Mouse (Mus musculus): ENCODE data around the gene Gcn1l1. TPM values are rescaled to one million over a fixed set of nuclear protein-coding genes. Genes with fewer than 3 reads are reported as not detected.

Gene Gcn1l1
- polyA plus RNA-seq, 1 experiment = 67.7 TPM

GRCm38 (mm10) chr5:115670406-115670805, 105.4 kb downstream of the Gcn1l1 start:
- Histone ChIP-seq H3K4me3 (ENCODE audit: control insufficient read depth, low read depth, low read length) (no peak overlapping the region), H3K36me3 (ENCODE audit: control insufficient read depth, insufficient read depth, low read length) (no peaks in the 10 kb centered on the region), H3K27me3 (ENCODE audit: control insufficient read depth, insufficient read depth, low read length) (no peaks in the 10 kb centered on the region), H3K4me1 (ENCODE audit: control insufficient read depth, insufficient read depth, low read length) (no peaks in the 10 kb centered on the region), H3K27ac (ENCODE audit: control insufficient read depth, insufficient read depth, low read depth, low read length) (no peak overlapping the region)
- TF ChIP-seq CTCF (IDR thresholded peaks at IDR 0.05; ENCODE audit: control insufficient read depth, insufficient read depth, insufficient replicate concordance, low read depth, low read length) = no peak
- TF ChIP-seq POLR2A (IDR thresholded peaks at IDR 0.05; ENCODE audit: control insufficient read depth, low read depth, low read length) = no peak

- no peaks in the 10 kb centered on the region for H3K36me3 ChIP-seq (ENCODE audit: control insufficient read depth, insufficient read depth, low read length)
- no peak overlapping the region for H3K27ac ChIP-seq (ENCODE audit: control insufficient read depth, insufficient read depth, low read depth, low read length)
- no peaks in the 10 kb centered on the region for H3K4me1 ChIP-seq (ENCODE audit: control insufficient read depth, insufficient read depth, low read length)
- TF ChIP-seq CTCF (IDR thresholded peaks at IDR 0.05; ENCODE audit: control insufficient read depth, insufficient read depth, insufficient replicate concordance, low read depth, low read length) = no peak
- TF ChIP-seq POLR2A (IDR thresholded peaks at IDR 0.05; ENCODE audit: control insufficient read depth, low read depth, low read length) = no peak
- H3K4me3 ChIP-seq (ENCODE audit: control insufficient read depth, low read depth, low read length) = no peak overlapping the region
- no peaks in the 10 kb centered on the region for H3K27me3 ChIP-seq (ENCODE audit: control insufficient read depth, insufficient read depth, low read length)
These were observed 106.8 kb downstream of the Gcn1l1 start for GRCm38 (mm10) chr5:115671846-115672245.

Other genes with a start within 250 kb of the Gcn1l1 start
- 43.9 and 45.5 TPM in 2 replicates for gene Srsf9, start 238.1 kb upstream of the Gcn1l1 start, polyA plus RNA-seq (2012; rRNA removed)
- gene Gatc, start 224.1 kb upstream of the Gcn1l1 start, polyA plus RNA-seq (2012; rRNA removed) = 11.6 and 16.0 TPM in 2 replicates
- 7.6 and 8.0 TPM in 2 replicates for gene Triap1, start 224.0 kb upstream of the Gcn1l1 start, polyA plus RNA-seq (2012; rRNA removed)
- 619 and 765 TPM in 2 replicates for gene Cox6a1, start 216.3 kb upstream of the Gcn1l1 start, polyA plus RNA-seq (2012; rRNA removed)
- 61.9 and 63.9 TPM in 2 replicates for gene Msi1, start 135.7 kb upstream of the Gcn1l1 start, polyA plus RNA-seq (2012; rRNA removed)
- 0.64 and 0.87 TPM in 2 replicates for gene Pla2g1b, start 99.0 kb upstream of the Gcn1l1 start, polyA plus RNA-seq (2012; rRNA removed)
- 34.6 and 38.4 TPM in 2 replicates for gene Sirt4, start 80.5 kb upstream of the Gcn1l1 start, polyA plus RNA-seq (2012; rRNA removed)
- gene Pxn, start 58.6 kb upstream of the Gcn1l1 start, polyA plus RNA-seq (2012; rRNA removed) = 81.6 and 82.6 TPM in 2 replicates
- 1,431 and 1,500 TPM in 2 replicates for gene Rplp0, start 5.8 kb upstream of the Gcn1l1 start, polyA plus RNA-seq (2012; rRNA removed)
- 14.9 and 15.4 TPM in 2 replicates for gene Rab35, start 66.7 kb downstream of the Gcn1l1 start, polyA plus RNA-seq (2012; rRNA removed)
- gene Bicdl1, start 166.4 kb downstream of the Gcn1l1 start, polyA plus RNA-seq (2012; rRNA removed) = 13.2 and 14.0 TPM in 2 replicates

Measured in testis, adult 2 months (tissue).